Mouse (Mus musculus) neural tube, embryonic 11.5 days (tissue): ENCODE measurements around the gene Ppp6r2. TPM values are rescaled to one million over a fixed set of nuclear protein-coding genes. Genes with fewer than 3 reads are reported as not detected.

Source experiments
- ATAC-seq: fragments of 200-750 bp; cut with Nextera tagmentation; 2 replicates; pipeline ENCODE4 v1.8.0; 2017; ENCODE audit warnings: moderate number of reproducible peaks, mild to moderate bottlenecking, moderate TSS enrichment, moderate library complexity; ENCODE audit not compliant: insufficient read depth, low FRiP score, low TSS enrichment
- DNase-seq: peaks from one replicate; pipeline ENCODE4 v3.0.0-alpha.2; 2015; ENCODE audit warnings: low spot score
- H3K27ac ChIP-seq: fragments of 300-500 bp; sonication (generic); 2 replicates; pipeline ENCODE4 v1.5.1; 2014; ENCODE audit warnings: low read depth, mild to moderate bottlenecking, low read length
- H3K27me3 ChIP-seq: fragments of 300-500 bp; sonication (generic); 2 replicates; pipeline ENCODE4 v1.6.1; 2014; ENCODE audit warnings: mild to moderate bottlenecking, low read length, mixed read lengths; ENCODE audit not compliant: control insufficient read depth, insufficient read depth
- H3K36me3 ChIP-seq: fragments of 300-500 bp; sonication (generic); 2 replicates; pipeline ENCODE4 v1.6.1; 2014; ENCODE audit warnings: mild to moderate bottlenecking, low read length, moderate library complexity, mixed read lengths; ENCODE audit not compliant: control insufficient read depth, insufficient read depth
- H3K4me1 ChIP-seq: fragments of 300-500 bp; sonication (generic); 2 replicates; pipeline ENCODE4 v1.6.1; 2014; ENCODE audit warnings: low read length, mixed read lengths; ENCODE audit not compliant: control insufficient read depth, insufficient read depth
- H3K4me2 ChIP-seq: fragments of 300-500 bp; sonication (generic); 2 replicates; pipeline ENCODE4 v1.6.1; 2014; ENCODE audit warnings: low read depth, mild to moderate bottlenecking, moderate library complexity
- H3K4me3 ChIP-seq: fragments of 300-500 bp; sonication (generic); 2 replicates; pipeline ENCODE4 v1.5.1; 2014; ENCODE audit warnings: low read depth, low read length
- H3K9ac ChIP-seq: fragments of 300-500 bp; sonication (generic); 2 replicates; pipeline ENCODE4 v1.6.1; 2014; ENCODE audit warnings: mild to moderate bottlenecking, low read length
- H3K9me3 ChIP-seq: fragments of 300-500 bp; sonication (generic); 2 replicates; pipeline ENCODE4 v1.6.1; 2016; ENCODE audit warnings: low read length; ENCODE audit not compliant: control insufficient read depth
- WGBS: fragments of 180-500 bp; shearing (Covaris S2); extraction: QIAGEN DNeasy Blood & Tissue Kit; methylation state at CpG from one replicate; pipeline ENCODE4 v1.1.7; 2014; 5-methylcytosine and 5-hydroxymethylcytosine counted together
- polyA plus RNA-seq: library from polyadenylated mRNA; unstranded; fragments of >200 nt; fragmentation: Nextera tagmentation; extraction: Ambion mirVana; gene quantifications from 2 replicates; pipeline ENCODE4 v1.2.1, GENCODE M21; 2014

The Ppp6r2 gene
- polyA plus RNA-seq, 1 experiment from 2014 or later: 47.1 TPM

DNA sequence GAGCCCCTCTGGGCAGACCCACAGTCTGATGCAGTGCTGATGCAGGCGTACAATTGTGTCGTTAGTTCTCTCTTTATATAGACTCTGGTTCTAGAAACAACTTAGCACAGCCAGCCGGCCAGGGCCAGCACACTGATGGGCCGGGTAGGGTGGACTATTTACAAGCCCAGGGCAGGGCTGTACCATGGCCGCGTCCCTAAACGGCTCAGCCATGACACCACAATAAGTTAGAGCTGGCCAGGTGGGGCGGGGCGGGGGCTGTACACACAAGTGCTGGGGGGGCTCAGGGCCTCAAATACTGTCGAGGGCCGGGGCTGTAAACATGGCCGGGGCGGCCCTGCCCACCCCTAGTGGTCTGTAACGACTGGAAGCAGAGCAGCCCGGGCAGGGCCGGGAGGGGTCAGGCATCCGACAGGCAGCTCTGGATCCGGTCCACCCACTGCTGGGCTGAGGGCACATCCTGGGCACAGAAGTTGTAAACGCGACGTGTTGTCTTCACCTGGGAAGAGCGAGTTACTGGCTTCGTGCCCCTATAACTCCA, 76.9 kb downstream of the Ppp6r2 start:
- Histone ChIP-seq H3K4me3 (no peak overlapping the region), H3K36me3 (peaks cover 12% of the 10 kb centered on the region), H3K4me2 (no peak overlapping the region), H3K9ac (no peak overlapping the region), H3K9me3 (no peaks in the 10 kb centered on the region), H3K27me3 (no peaks in the 10 kb centered on the region), H3K4me1 (no peaks in the 10 kb centered on the region), H3K27ac (no peak overlapping the region)
- WGBS: 88% methylated on average over 23 of the region's 23 CpGs
- ATAC-seq: no peak
- no peak for DNase-seq

DNA sequence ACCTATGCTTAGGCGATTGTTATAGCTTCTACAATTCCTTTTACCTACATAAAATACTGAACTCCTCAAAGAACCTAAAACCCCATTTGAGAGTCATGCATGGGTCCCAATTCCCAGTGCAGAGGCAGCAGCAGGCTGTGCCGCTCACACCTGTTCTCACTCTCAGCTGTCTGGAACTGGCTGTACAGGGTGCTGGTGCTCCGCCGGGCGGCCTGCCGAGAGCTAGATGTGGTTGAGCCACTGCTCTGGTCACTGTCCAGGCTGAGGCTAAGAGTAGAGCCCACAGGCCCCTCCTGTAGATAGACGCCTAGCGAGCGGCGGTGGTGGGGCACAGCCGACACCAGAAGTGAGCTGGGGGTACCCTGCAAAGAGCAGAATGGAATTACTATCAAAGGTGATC, 78.1 kb downstream of the Ppp6r2 start:
- DNase-seq (no peak), ATAC-seq (no peak)
- H3K27ac ChIP-seq: no peak overlapping the region
- no peaks in the 10 kb centered on the region for H3K4me1 ChIP-seq
- H3K9me3 ChIP-seq: no peaks in the 10 kb centered on the region
- H3K27me3 ChIP-seq: no peaks in the 10 kb centered on the region
- no peak overlapping the region for H3K4me2 ChIP-seq
- H3K9ac ChIP-seq: no peak overlapping the region
- 96% methylated on average over 11 of the region's 11 CpGs for WGBS
- peaks cover 16% of the 10 kb centered on the region for H3K36me3 ChIP-seq
- no peak overlapping the region for H3K4me3 ChIP-seq

DNA sequence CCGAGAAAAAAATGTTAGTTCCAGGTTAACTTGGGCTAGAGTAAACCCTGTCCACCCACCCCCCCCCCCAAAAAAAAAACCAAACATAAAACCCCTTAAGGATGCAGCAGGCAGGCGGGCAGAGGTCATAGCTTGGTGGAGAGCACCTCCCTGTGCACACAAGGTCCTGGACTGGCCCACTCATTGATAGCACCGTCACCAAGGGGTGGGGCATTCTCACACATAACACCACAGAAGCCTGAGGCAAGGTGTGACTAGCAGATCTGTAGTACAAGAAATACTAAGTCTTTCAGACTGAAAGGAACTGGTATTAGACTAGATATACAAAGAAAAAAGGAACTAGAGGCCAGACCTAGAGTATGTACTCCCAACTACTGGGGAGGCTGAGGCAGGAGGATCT, 80.2 kb downstream of the Ppp6r2 start:
- ATAC-seq: no peak
- 87% methylated on average over 3 of the region's 3 CpGs for WGBS

GRCm38 (mm10) chr15:89292795-89293194, 81.4 kb downstream of the Ppp6r2 start:
- Histone ChIP-seq H3K36me3 (peaks cover 25% of the 10 kb centered on the region), H3K9ac (no peak overlapping the region), H3K9me3 (no peaks in the 10 kb centered on the region), H3K27me3 (no peaks in the 10 kb centered on the region), H3K4me3 (no peak overlapping the region), H3K4me2 (no peak overlapping the region), H3K4me1 (no peaks in the 10 kb centered on the region), H3K27ac (no peak overlapping the region)
- DNase-seq: no peak
- no peak for ATAC-seq
- 94% methylated on average over 2 of the region's 2 CpGs for WGBS

More for the DNA sequence above, 80.2 kb downstream of the Ppp6r2 start:
- Histone ChIP-seq H3K36me3 (peaks cover 25% of the 10 kb centered on the region), H3K27ac (no peak overlapping the region), H3K4me1 (no peaks in the 10 kb centered on the region), H3K4me2 (no peak overlapping the region), H3K9me3 (no peaks in the 10 kb centered on the region), H3K4me3 (no peak overlapping the region), H3K9ac (no peak overlapping the region), H3K27me3 (no peaks in the 10 kb centered on the region)
- DNase-seq: no peak

GRCm38 (mm10) chr15:89293778-89294177, 82.4 kb downstream of the Ppp6r2 start:
- Histone ChIP-seq H3K27ac (no peak overlapping the region), H3K4me2 (no peak overlapping the region), H3K4me1 (no peaks in the 10 kb centered on the region), H3K36me3 (peaks cover 25% of the 10 kb centered on the region), H3K9me3 (no peaks in the 10 kb centered on the region), H3K9ac (no peak overlapping the region), H3K4me3 (no peak overlapping the region), H3K27me3 (no peaks in the 10 kb centered on the region)
- no peak for ATAC-seq
- 92% methylated on average over 10 of the region's 10 CpGs for whole genome bisulfite sequencing
- DNase-seq: no peak

- WGBS: 91% methylated on average over 8 of the region's 8 CpGs
- Histone ChIP-seq H3K27ac (no peak overlapping the region), H3K4me1 (no peaks in the 10 kb centered on the region), H3K9me3 (no peaks in the 10 kb centered on the region), H3K36me3 (peaks cover 36% of the 10 kb centered on the region), H3K9ac (no peak overlapping the region), H3K4me3 (no peak overlapping the region), H3K4me2 (no peak overlapping the region), H3K27me3 (no peaks in the 10 kb centered on the region)
- ATAC-seq: no peak
- no peak for DNase-seq
Measured at GRCm38 (mm10) chr15:89295580-89296165, 84.3 kb downstream of the Ppp6r2 start.

DNA sequence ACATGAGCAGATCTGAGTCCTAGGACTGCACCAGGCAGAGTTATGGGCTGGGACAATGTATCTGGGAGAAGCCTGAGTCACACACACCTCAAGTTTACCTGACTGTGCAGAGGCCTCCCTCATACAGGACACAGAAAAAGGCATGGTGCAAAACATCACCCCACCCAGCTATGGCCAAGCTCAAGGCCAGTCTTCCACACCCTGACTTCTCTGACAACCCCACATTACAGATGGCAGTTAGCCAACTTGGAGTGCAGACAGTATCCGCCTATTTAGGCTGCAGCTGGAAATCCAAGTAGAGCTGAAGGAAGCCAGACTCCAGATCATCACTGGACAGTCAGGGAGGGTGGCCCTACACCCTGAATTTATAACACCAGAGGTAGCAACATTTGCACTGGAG, 85.1 kb downstream of the Ppp6r2 start:
- no peak for ATAC-seq
- no peak for DNase-seq
- Histone ChIP-seq H3K9me3 (no peaks in the 10 kb centered on the region), H3K4me1 (no peaks in the 10 kb centered on the region), H3K36me3 (peaks cover 37% of the 10 kb centered on the region), H3K27ac (no peak overlapping the region), H3K4me2 (no peak overlapping the region), H3K27me3 (no peaks in the 10 kb centered on the region), H3K9ac (no peak overlapping the region), H3K4me3 (no peak overlapping the region)
- 100% methylated on average over 1 of the region's 1 CpGs for WGBS

GRCm38 (mm10) chr15:89297695-89298094, 86.3 kb downstream of the Ppp6r2 start:
- Histone ChIP-seq H3K27me3 (no peaks in the 10 kb centered on the region), H3K4me2 (no peak overlapping the region), H3K36me3 (peaks cover 48% of the 10 kb centered on the region), H3K9ac (no peak overlapping the region), H3K4me3 (no peak overlapping the region), H3K9me3 (no peaks in the 10 kb centered on the region), H3K4me1 (no peaks in the 10 kb centered on the region), H3K27ac (no peak overlapping the region)
- DNase-seq (no peak), ATAC-seq (no peak)
- 95% methylated on average over 2 of the region's 2 CpGs for WGBS

- no peak for ATAC-seq
- no peak overlapping the region for H3K27ac ChIP-seq
- no peak for DNase-seq
- no peaks in the 10 kb centered on the region for H3K27me3 ChIP-seq
- H3K4me3 ChIP-seq: no peak overlapping the region
- peaks cover 50% of the 10 kb centered on the region for H3K36me3 ChIP-seq
- WGBS: 91% methylated on average over 13 of the region's 13 CpGs
- no peaks in the 10 kb centered on the region for H3K4me1 ChIP-seq
- H3K9ac ChIP-seq: no peak overlapping the region
- no peak overlapping the region for H3K4me2 ChIP-seq
- H3K9me3 ChIP-seq: no peaks in the 10 kb centered on the region
Measured at GRCm38 (mm10) chr15:89300180-89300579, 88.8 kb downstream of the Ppp6r2 start.
